Mouse (Mus musculus): ENCODE measurements at regions not wholly inside any gene's neighbourhood (a gene's known extent, or its start where the extent isn't known, plus 50 kb on each side); places are given as distances from the start of the nearest gene placed in this dataset.
"Not testable (repeated sequence)": the region's sequence is repeated elsewhere in the genome, so short reads cannot be mapped to it uniquely, and the experiment has no call there.

- DNase-seq, result no peak
Observed at GRCm38 (mm10) chr14:45807767-45808166, 149.8 kb upstream of the Ddhd1 start.

GRCm38 (mm10) chr14:45809491-45809890, 151.5 kb upstream of the Ddhd1 start:
- DNase-seq, result no peak

GRCm38 (mm10) chr14:45810101-45810500, 152.2 kb upstream of the Ddhd1 start:
- DNase-seq, result no peak

GRCm38 (mm10) chr14:45810630-45811029, 152.7 kb upstream of the Ddhd1 start:
- DNase-seq, result no peak

GRCm38 (mm10) chr14:45815598-45815997, 157.7 kb upstream of the Ddhd1 start:
- DNase-seq, result no peak

GRCm38 (mm10) chr14:45816611-45817010, 158.7 kb upstream of the Ddhd1 start:
- DNase-seq, result not testable (repeated sequence)

GRCm38 (mm10) chr14:45817756-45818155, 159.8 kb upstream of the Ddhd1 start:
- no peak for DNase-seq

GRCm38 (mm10) chr14:45824601-45825000, 166.7 kb upstream of the Ddhd1 start:
- no peak for DNase-seq

GRCm38 (mm10) chr14:45826023-45826422, 168.1 kb upstream of the Ddhd1 start:
- no peak for DNase-seq

- DNase-seq, result no peak
Observed at GRCm38 (mm10) chr14:45827096-45827495, 169.2 kb upstream of the Ddhd1 start.

GRCm38 (mm10) chr14:45830457-45830856, 172.5 kb upstream of the Ddhd1 start:
- DNase-seq, result no peak

- DNase-seq, result no peak
Observed at GRCm38 (mm10) chr14:45837039-45837438, 179.1 kb upstream of the Ddhd1 start.

GRCm38 (mm10) chr14:45843829-45844228, 185.9 kb upstream of the Ddhd1 start:
- DNase-seq, result no peak

- peak; percentile 3 for DNase-seq
Observed at GRCm38 (mm10) chr14:45850588-45850987, 192.6 kb upstream of the Ddhd1 start.

- DNase-seq, result no peak
Observed at GRCm38 (mm10) chr14:45878428-45878827, 220.5 kb upstream of the Ddhd1 start.

GRCm38 (mm10) chr14:45920783-45921182, 262.8 kb upstream of the Ddhd1 start:
- no peak for DNase-seq

GRCm38 (mm10) chr14:45943581-45943980, 285.6 kb upstream of the Ddhd1 start:
- DNase-seq, result no peak

GRCm38 (mm10) chr14:45944101-45944500, 286.2 kb upstream of the Ddhd1 start:
- no peak for DNase-seq

GRCm38 (mm10) chr14:45944506-45944905, 286.6 kb upstream of the Ddhd1 start:
- no peak for DNase-seq

- DNase-seq, result no peak
Observed at GRCm38 (mm10) chr14:45956624-45957023, 298.7 kb upstream of the Ddhd1 start.

- DNase-seq, result no peak
Observed at GRCm38 (mm10) chr14:45962474-45962873, 304.5 kb upstream of the Ddhd1 start.

- no peak for DNase-seq
Observed at GRCm38 (mm10) chr14:45964043-45964442, 306.1 kb upstream of the Ddhd1 start.

- no peak for DNase-seq
Observed at GRCm38 (mm10) chr14:45983206-45983857, 325.4 kb upstream of the Ddhd1 start.

GRCm38 (mm10) chr14:45984135-45984892, 326.4 kb upstream of the Ddhd1 start:
- DNase-seq, result no peak
